Comparison of ENCODE assay signal across 17 mouse cellular contexts in the genomic region with DNA sequence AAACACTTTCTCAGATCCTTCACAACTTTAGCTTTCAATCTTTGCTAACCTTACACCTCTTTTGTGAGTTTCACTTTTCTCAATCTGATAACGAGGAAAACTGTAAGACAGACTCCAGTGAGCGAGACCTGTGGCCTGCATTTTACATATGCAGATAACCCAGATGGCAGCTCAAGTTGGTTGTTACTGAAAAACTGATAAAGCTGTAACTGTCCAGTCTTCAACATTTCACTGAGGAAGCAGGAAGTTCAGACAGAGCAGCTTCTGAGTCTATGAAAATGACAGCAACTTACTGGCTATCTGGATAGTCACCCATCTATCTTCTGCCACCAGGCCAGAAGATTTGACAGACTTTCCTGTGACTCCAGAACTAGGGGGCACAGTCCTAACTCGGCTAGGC. TPM values are rescaled to one million over a fixed set of nuclear protein-coding genes. Genes with fewer than 3 reads are reported as not detected.
"Had no signal": no experiment of that assay in that cellular context is flagged by ENCODE, and none has a peak within 500 bp of the region (broad histone marks: within the 10 kb centered on the region; RNA-seq: fewer than 3 reads in every experiment).

No protein-coding gene starts in this region.

- DNase-seq: kidney, adult 18-20 months; kidney, postnatal 10 days; lung, embryonic 14.5 days; lung, postnatal 10 days; lung, postnatal 4 days; midbrain, embryonic 14.5 days; right cerebral cortex, adult 18-20 months; thymus, adult 18-20 months; thymus, postnatal 14 days had no signal

- ATAC-seq: intestine, embryonic 15.5 days had no signal

- H3K4me3 ChIP-seq: intestine, embryonic 15.5 days; left cerebral cortex, adult 2 months; limb, embryonic 15.5 days; midbrain, embryonic 10.5 days; myocyte; neural tube, embryonic 15.5 days had no signal

- H3K9me3 ChIP-seq: limb, embryonic 15.5 days; midbrain, embryonic 10.5 days; neural tube, embryonic 15.5 days had no signal

- H3K27ac ChIP-seq: intestine, embryonic 15.5 days; left cerebral cortex, adult 2 months; limb, embryonic 15.5 days; midbrain, embryonic 10.5 days; neural tube, embryonic 15.5 days had no signal

- H3K27me3 ChIP-seq: intestine, embryonic 15.5 days; limb, embryonic 15.5 days; neural tube, embryonic 15.5 days had no signal

- H3K9ac ChIP-seq: intestine, embryonic 15.5 days; limb, embryonic 15.5 days; lung, embryonic 14.5 days; neural tube, embryonic 15.5 days had no signal

- H3K4me2 ChIP-seq: intestine, embryonic 15.5 days; limb, embryonic 15.5 days; lung, embryonic 14.5 days; neural tube, embryonic 15.5 days had no signal

RNA-seq across cellular contexts. Expression of gene Galr2, which starts 28.9 kb away (rescaled TPM):
- total RNA-seq: layer of hippocampus, postnatal 25 days; left cerebral cortex, adult 2 months had no signal
- polyA plus RNA-seq: kidney, embryonic 14.5 days; lung, embryonic 14.5 days had no signal
